Mouse (Mus musculus) cerebellum, postnatal 4 days (tissue): ENCODE results near the gene Jak3.

Experiments
- DNase-seq, 2 experiments: peaks; one replicate each; pipeline ENCODE4 v3.0.0; 2022; ENCODE audit warnings: low spot score in 2 of 2, mixed read lengths in 1 of 2

Gene Jak3

DNA sequence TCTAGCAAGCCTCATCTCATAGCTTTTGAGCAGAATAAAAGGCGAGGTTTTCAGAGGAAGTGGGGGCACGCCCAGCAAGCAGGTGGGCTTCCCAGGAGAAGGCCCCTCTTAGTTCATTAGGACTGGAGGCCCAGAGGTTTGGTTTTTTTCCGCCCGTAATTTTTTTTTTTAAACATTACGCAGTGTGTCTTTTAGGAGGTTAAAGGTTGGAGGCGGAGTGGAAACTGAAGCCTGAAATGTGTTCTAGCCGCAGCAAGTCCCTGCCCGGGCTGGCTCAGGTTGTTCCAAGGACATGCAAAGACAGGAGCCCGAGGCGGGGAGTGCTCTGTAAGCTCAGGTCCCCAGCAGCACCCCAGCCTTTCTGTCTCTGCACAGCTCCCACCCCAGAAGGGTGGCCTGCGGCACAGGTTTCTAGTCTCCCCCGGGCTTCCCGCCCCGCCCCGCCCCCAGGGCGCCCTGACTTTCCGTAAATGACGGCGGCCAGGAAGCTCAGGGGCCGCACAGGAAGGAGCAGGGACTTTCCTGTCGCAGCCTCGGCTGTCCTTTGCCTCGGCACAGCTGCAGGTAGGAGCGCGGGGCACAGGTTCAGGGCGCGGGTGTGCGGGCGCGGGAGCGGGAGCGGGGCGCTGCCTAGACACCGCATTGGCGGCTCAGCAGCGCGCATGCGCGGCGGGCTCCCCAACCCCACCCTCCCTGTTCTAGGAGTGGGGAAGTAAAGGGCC lies at the start of gene Jak3:
Jak3 (plus strand) TSS at position 277 of the 722 bp plus-strand sequence.
- peak in 1 of 2 experiments; percentile 49 for DNase-seq

DNA sequence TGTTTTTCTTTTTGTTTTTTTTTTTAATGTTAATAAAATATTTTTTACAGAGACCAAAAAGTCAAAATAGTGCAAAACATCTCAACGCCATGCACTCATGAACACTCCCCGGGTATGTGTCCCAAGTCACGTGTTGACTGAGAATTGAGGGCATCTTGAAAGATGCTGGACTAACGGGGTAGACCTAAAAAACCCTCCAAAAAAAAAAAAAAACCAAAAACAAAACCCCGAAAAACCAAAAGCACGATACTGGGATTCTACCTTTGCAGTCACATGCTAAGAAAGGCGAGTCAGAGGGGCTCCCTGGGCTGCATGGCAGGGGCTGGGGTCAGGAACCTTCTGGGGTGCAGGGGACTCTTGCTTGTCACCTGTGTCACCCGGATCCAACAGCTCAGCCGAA lies 49.3 kb upstream of the Jak3 start:
- no peak for DNase-seq

DNA sequence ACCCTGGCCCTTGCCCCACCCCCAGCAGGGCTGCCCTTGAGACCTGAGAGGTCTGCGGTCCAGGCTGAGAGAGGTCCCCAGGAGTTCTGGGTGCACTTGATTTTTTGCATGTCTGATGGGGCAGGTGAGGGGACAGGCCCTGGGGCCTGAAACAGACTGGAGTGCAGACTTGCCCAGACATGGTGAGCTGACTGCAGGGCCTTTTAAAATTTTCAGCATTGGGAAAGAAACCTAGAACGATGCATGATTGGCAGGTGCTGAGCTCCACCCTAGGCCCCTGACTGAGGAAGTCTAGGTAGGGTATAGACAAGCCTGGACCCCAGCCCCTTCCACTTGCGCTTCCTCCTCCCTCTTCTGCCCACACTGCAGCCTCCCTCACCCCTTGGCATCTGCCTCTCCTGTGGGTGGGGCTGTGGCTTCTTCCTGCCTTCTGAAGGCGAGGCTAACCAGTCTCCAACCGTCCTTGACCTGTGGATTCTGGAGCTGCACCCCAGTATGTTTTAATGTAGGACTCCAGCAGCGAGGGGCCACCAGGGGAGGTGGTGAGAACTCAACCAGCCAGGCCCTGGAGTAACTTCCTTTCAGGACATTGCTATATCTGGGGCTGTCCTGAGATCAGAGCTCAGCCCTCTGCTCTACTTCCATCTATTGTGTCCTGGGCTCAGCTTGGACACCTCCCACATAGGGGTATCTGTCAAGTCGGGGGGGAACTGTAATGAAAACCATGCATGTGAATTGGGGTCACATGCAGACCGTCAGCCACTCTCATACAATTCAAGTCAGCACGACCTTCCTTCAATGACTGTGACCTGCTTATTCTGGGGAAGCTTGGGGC lies 48.6 kb upstream of the Jak3 start:
- DNase-seq: no peak

DNA sequence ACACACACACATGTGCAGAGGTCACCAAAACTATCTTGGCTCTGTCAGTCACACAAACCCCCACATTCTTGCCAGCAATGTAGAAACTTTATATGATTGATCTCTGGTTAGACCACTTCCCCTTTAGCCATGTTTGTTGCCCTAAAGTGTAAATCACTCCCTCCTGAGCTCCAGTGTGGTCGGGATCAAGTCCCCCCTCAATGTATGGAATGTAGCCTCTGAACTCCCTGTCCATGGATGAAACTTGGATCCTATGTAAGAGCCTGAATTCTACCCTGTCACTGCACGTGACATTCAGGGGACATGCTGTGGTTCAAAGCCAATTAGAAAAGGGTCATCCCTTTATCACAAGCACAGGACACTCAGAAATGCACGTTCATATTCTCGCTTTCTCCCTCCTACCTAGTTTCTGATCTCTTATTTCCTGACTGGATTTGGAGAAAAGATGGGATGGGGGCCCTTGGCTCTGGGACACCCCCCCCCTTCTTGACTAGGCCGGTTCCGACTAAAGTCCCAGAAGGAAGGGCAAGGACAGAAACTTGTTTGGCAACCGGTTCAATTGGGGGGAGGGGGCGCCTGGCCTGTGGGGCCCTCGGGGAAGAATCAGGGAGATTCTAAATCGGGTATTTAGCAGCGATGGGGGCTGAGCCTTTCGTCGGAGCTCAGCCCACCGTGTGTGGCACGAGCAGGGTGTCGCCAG lies 47.5 kb upstream of the Jak3 start:
- DNase-seq: no peak

DNA sequence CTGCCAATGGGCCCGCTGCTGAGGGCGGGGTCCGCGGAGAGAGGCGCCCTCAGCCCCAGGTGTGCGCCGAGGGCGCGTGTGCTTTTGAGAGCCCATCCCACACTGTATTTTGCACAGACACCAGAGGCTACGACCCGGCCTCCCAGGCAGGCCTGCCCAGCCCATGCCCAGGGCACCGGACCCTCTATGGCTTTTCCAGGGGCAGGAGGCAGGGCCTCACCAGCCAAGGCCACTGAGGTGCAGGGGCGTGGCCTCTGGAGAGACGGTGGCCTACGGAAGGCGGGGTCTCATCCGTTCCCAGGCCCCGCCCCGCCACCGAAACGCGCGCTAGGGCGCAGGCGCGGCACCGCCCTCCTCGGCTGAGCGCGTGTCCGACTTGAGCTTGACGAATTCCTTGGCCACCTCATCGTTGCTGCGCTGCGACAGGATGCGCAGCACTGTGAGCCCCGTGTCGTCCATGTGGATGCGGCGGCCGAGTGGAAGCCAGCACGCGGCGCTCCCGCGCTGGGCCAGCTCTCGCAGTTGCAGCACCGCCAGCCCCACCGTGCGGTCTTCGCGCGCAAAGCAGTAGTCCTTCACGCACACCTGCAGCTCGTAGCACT lies 46.9 kb upstream of the Jak3 start:
- DNase-seq: peak; percentile 87 to 94

DNA sequence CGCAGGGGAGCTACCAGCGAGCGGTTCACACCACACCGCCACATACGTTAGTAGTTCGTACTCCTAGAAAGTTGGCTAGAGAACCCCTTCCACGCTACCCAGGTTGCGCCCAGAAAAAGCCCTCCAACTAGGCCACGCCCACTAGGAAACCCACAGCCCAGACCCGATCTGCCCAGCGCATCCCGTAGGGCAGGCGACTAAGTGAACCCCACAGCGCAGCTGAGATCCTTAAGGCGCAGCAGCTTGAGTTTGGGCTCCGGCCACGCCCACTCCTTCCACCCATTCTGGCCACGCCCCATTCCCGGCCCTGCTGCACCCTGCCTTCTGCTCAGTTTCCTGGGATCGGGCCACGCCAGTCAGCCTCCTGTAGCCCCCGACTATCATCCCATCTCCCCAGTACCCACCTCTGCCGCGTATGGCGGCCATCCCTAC lies 46.3 kb upstream of the Jak3 start:
- DNase-seq: peak in 1 of 2 experiments; percentile 40

DNA sequence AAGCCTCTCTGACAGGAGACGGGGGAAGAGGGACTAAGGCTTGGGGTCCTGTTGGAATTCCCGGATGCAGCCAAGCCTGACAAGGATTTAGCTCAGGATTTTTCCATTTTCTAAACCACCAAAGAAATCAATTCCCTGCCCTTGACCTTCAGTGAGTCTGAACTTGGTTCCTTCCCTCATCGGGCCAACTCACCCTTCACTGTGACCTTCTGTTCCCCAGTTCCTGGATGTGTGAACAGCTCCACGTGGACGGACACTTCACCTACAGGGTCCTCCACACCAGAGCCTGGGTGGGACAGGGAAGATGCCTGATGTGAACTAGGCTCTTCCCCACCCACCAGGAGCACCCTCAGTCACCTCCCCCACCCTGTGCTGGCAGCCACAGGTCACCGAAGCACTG lies 45.3 kb upstream of the Jak3 start:
- DNase-seq: no peak

DNA sequence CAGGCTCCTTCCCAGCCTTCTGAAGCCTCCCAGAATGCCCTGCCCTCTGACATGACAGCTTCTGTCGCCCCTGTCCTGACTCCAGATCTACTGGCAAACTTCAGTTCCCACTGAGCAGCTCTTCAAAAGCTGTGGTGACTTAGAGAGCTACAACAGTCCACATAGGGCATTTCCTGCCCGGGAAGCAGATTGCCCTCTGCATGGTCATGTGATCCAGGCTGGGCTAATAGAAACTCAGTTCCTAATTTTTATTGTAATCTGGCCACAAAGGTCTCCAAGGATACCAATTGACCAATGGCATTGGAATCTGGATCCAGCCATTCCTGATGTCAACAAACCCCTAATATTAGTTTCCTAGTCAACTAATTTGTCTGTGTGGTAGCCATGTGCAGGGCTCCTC lies 44.2 kb upstream of the Jak3 start:
- no peak for DNase-seq

DNA sequence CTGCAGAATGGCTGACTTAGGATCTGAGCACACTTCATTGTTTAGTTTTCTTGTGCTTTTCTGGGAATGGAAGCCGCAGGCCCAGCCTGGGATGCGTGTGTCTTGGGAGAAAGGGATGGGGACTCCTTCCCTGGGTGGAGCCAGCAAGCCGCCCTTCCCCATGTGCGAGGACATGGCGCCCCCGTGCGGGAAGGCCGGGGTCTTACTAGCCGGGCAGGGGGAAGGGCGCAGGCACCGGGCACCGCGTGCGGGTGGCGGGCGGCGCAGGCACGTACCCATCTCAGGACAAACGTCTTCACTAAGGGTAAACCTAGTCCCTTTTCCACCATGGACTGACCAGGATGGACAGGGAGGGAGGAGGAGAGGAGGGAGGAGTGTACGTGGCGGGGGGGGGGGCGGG lies 42.9 kb upstream of the Jak3 start:
- peak in 1 of 2 experiments; percentile 42 for DNase-seq

DNA sequence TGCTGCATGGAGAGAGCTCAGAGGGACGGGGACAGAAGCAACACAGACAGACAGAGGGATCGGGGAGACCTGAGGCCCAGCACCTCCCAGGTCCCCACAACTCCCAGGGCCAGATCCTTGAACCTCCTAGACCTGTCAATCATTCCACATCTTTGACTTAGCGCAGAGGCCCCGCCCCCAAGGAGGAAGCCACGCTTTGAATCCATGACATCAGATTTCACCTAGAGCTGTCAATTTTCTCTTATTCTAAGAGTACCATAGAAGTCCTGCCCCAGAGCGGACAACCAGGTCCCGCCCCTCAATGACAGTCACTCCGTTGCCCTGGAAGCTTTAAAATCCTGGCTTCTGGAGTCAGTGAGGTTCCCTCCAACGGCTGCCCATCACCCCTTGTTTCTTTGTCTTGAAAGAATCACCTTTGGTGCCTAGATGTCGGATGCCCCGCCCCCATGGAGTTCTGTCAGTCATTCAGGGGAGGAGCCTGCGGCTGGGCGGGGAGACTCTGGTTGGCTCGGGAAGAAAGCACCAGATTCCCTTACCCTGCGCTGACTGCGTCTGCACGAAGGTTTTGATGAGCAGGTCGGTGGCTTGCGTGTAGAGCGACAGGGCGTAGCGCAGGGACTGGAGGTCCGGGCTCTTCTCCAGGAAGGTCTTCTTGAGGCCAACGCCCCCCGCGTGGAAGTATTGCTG lies 42.0 kb upstream of the Jak3 start:
- peak in 1 of 2 experiments; percentile 45 for DNase-seq

DNA sequence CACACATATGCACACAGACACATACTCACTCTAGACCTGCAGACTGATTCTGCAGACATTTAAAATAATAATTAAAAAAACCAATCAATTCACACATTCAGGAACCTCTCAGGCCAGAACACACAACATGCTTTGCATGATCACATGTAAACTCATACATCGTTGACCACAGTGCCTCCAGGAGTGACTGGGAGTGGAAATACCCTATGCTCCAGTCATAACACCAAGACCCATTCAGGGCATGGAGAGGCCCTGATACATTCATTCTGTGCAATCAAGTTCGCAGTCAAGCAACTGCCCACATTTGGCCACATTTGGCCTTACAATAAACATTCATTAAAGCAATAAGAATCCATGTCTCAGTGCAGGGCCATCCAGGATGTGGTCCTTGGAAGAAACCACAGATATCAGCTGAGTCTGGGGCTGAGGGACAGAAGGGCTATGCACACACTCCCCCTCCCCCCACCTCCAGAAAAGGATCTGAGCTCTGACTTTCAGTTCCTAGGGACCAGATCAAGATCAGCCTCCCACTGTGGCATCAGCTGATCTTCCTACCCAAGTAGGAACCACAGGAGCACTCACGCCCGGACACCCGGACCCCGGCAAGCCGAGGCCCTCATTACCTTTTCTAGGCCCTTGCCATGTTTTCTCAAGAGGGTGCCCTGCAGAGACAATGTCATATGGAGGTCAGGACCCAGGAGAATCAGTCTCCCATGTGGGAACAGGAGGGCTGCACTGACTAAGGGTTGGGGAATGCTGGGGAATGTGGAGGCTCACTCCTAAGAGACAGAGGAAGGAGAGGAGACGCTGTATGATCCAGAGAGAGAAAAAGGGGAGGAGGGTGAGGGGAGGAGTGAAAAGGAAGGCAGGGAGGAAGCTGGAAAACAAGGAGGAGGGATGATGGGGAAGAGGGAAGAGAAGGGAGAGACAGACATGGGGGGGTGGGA lies 38.7 kb upstream of the Jak3 start:
- DNase-seq: no peak

DNA sequence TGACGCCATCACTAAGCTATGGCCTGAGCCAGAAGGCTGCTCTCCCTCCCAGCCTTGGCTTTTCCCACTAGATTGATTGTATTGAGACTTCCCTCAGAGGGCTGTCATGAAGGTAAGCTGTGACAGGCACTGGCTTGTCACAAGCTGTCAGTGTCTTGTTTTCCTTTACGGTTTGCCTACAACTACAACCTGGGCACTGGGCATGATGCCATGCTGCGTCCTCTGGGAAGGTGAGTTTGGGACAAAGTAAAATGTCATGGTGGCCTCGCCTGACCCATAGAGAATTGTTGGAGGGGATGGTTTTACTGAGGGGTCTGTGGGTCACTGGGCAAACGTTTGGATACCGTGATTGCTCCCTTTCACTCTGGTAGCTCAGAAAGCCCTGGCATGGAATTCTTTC lies 37.8 kb upstream of the Jak3 start:
- DNase-seq: no peak

DNA sequence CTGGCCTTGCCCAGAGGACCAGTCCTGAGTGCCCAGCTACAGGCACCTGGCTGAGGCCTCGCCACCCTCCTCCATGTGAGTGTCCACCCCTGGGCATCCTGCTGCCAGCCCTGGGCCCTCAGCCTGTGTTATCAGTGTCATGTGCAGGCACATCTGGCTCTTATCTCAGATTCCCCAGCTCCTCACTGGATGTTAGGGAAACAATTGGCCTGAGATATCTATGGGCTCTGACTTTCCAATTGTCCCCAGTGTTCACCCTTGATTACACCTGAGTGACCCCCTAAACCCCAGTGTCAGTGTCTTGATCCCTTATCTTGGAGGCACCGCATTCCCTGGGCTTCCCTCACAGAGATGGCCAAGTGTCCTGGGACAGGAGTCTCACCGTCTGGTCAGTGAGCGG lies 36.8 kb upstream of the Jak3 start:
- no peak for DNase-seq

DNA sequence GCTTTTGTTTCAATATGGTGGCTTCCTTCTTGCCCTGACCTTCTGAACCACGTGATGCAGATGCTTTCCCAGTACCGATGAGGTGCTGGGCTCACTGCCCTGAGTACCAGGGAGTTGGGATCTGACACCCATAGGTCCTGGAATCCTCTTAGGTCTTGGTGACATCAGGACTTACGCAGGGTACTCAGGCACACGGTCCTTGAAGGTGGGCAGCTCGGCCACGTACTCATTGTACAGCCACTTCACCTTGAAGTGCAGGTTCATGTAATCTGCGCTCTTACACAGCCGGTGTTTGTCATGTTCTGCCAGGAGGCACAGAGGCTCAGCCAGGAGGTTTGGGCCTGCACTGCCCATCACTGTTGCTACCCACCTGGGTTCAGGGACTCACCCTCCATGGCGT lies 30.6 kb upstream of the Jak3 start:
- no peak for DNase-seq

DNA sequence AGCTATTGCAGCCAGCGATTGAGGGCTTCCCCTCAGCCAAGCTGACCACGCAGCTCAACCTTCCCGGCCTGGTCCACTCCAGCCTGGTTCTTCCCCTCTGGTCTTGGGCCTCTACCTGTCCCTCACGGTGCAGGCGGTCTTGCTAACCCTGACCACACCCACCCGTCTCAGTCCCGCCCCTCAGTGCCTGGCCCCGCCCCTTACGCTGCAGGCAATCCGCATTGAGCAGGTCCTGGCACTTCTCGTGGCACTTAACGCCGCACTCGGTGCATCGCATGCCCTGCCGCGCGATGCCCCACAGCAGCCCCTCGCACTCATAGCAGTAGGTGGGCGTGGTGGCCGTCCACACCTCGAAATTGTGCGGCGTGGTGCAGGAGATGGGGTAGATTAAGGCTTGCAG lies 21.5 kb upstream of the Jak3 start:
- no peak for DNase-seq

DNA sequence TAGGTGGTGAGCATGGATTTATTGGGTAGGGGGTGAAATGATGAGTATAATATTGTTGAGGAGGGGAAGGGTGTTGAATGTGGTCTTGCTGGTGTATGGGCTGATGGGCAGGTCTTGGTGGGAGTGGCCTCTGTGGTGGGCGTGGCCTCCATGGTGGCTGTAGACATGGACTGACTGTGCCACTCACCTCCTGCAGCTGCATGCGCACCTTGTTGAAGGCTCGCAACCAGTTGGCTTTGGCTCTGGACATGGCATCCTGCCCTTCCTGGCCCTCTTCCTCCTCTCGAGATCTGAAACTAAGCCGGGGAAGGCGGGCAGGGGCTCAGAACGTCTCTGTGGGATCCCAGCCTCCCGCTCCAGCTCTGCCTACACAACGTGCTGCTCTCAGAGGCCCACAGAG lies 18.3 kb upstream of the Jak3 start:
- no peak for DNase-seq

DNA sequence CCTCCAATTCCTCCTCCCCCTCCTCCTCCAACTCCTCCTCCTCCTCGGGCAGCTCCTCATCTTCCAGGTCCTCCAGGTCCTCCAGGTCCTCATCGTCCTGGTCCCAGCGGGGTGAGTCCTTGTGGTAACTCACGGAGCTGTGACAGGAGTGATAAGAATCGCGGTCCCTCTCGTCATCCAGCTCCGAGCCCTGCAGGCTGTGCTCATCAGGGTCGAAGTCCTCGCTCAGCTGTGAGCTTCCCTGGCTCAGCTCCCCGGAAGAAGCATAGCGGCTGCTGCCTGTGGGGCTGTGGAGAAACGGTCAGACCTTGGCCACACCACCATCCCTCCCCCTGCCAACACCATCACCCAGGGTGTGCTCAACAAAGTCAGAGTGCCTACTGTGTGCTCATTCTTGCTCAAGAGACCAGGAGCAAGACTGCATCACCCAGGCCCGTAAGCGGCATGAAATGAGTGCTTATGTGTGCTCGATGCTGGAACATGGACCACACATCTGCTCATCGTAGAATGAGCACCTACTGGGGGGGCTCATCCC lies 17.5 kb upstream of the Jak3 start:
- no peak for DNase-seq

DNA sequence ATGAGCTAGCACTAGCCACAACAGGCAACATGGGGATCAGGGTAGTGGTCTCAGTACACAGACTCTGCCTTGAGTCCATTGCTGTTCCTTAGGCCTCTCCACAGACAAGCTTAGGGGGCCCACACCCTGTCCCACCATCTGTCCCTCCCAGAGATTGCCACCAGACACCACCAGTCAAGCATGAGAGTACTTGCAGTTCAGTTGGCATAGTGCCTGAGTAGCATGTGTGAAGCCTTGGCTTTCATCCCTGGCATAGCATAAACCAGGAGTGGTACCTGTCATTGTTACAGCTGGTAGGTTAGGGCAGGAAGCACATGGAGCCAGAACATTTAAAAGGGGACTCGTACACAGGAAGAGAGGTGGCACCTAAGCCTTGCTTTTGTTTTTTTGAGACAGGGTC lies 16.3 kb upstream of the Jak3 start:
- DNase-seq: peak in 1 of 2 experiments; percentile 44

DNA sequence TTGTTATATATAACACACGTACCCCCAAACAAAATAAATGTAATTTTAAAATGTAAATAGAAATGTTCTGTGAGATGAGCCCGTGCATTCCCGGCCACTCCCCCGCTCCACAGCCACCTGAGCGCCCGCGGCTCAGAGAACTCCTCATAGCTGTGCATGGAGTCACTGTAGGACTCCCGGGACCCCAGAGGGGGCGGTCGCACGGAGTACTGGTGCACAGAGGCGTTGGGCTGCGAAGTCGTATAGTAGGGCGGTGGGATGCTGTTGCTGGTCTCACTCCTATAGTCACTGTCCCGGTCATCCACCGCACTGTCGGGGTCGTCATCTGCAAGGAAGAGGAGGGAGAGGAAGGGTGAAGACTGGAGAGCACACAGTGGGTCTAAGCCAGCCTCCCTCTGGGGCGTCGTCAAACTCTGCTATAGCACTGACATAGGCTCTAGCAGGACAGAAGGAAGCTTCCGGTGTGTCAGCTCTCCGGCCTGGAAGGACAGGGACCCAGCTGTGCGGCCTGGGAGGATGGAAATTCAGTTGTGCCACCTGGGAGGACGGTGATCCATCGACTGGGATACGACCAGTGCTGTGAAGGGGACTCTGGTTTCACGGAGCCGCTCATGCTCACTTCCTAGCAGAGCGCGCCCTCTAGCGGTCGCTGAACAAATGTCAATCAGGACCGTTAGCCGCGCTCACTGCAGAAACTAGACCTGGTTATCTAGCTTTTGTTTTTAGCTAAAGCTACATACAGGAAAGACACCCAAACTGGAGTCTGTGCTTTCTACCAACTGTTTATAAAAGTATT lies 15.6 kb upstream of the Jak3 start:
- DNase-seq: peak; percentile 78 to 92
